Mouse (Mus musculus) G1E (cell line): Measurements from ENCODE around the gene Cnfn.

ENCODE experiments used
- CTCF ChIP-seq: IDR thresholded peaks from 2 replicates; pipeline ENCODE4 v1.5.1; 2012; ENCODE audit warnings: low read depth, low read length, inconsistent platforms, mixed read lengths
- GATA1 ChIP-seq: IDR thresholded peaks from 2 replicates; pipeline ENCODE4 v1.6.1; 2012; ENCODE audit warnings: borderline replicate concordance, low read length, inconsistent platforms, mixed read lengths
- GATA2 ChIP-seq: IDR thresholded peaks from 2 replicates; pipeline ENCODE4 v1.6.1; 2012; ENCODE audit warnings: low read depth, low read length, inconsistent platforms, borderline replicate concordance
- POLR2AphosphoS5 ChIP-seq: IDR thresholded peaks from 2 replicates; pipeline ENCODE4 v1.6.1; 2012; ENCODE audit warnings: low read depth, low read length, inconsistent platforms; ENCODE audit not compliant: insufficient replicate concordance

DNA sequence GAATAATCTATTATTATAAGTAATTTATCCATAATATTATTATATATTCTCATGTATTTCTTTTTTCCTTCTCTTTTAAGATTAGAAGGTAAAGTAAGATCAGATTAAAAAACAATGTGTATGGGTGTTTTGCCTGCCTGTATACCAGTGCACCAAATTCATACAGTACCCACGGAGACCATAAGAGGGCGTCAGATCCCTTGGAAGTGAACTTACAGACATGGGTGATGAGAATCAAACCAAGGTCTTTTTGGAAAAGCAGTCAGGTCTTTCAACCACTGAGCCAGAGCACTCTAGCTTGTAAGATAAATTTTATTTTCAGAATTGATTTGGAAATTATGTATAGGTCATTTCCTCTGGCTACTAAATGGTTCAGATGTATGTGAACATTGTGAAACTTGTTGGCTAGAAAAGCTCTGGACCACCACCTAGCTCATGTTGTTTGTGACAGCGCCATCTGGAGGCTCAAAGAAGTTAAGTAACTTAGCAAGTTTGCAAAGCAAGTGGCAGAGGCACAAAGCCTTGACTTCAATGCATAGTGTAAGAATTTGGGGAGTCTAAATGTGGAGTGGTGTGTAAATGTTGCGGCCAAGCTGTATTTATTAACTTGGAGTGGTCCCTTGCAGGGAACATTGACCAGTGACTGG is 39.7 kb upstream of the Cnfn start:
- TF ChIP-seq GATA1 (no peak), CTCF (no peak), GATA2 (no peak), POLR2AphosphoS5 (no peak)
